Mouse (Mus musculus) ES-E14 (cell line): ENCODE measurements around the gene Ivd. TPM values are rescaled to one million over a fixed set of nuclear protein-coding genes. Genes with fewer than 3 reads are reported as not detected.

Experiments used
- DNase-seq: peaks from one replicate; pipeline ENCODE4 v3.0.0-alpha.2; 2013; ENCODE audit warnings: low read depth, low spot score
- H3K27ac ChIP-seq: 2 replicates; pipeline ENCODE4 v1.5.1; 2012; ENCODE audit warnings: low read depth, mild to moderate bottlenecking, low read length, moderate library complexity, mixed read lengths; ENCODE audit not compliant: poor library complexity, insufficient read depth, severe bottlenecking
- H3K36me3 ChIP-seq: 2 replicates; pipeline ENCODE4 v1.6.1; 2012; ENCODE audit warnings: mild to moderate bottlenecking, low read length, moderate library complexity, mixed read lengths; ENCODE audit not compliant: control insufficient read depth, poor library complexity, insufficient read depth, severe bottlenecking
- H3K4me1 ChIP-seq, 2 experiments: fragments of 150-350 bp in 1 of 2; sonication (generic) in 1 of 2; 2 replicates each; pipeline ENCODE4 v1.6.1; 2012; ENCODE audit warnings: low read length in 2 of 2, mild to moderate bottlenecking in 1 of 2, mixed read lengths in 1 of 2; ENCODE audit not compliant: control insufficient read depth in 2 of 2, insufficient read depth in 2 of 2, poor library complexity in 1 of 2
- H3K4me3 ChIP-seq, 2 experiments: fragments of 150-350 bp in 1 of 2; sonication (generic) in 1 of 2; 2 replicates each; pipeline ENCODE4 v1.5.1; 2012; ENCODE audit warnings: low read length in 2 of 2, low read depth in 1 of 2, mild to moderate bottlenecking in 1 of 2, mixed read lengths in 1 of 2; ENCODE audit not compliant: insufficient read depth in 1 of 2, poor library complexity in 1 of 2, severe bottlenecking in 1 of 2
- H3K9ac ChIP-seq: 2 replicates; pipeline ENCODE4 v1.6.1; 2012; ENCODE audit warnings: low read depth, mild to moderate bottlenecking, low read length, mixed read lengths; ENCODE audit not compliant: poor library complexity, insufficient read depth, severe bottlenecking
- H3K9me3 ChIP-seq: fragments of 150-350 bp; sonication (generic); 2 replicates; pipeline ENCODE4 v1.6.1; 2012; ENCODE audit warnings: low read depth, mild to moderate bottlenecking, low read length; ENCODE audit not compliant: control insufficient read depth, insufficient read depth
- CHD2 ChIP-seq: IDR thresholded peaks from 2 replicates; pipeline ENCODE4 v1.6.1; 2014; ENCODE audit warnings: mild to moderate bottlenecking, low read depth, low read length, inconsistent platforms
- HCFC1 ChIP-seq: IDR thresholded peaks from 2 replicates; pipeline ENCODE4 v1.6.1; 2012; ENCODE audit warnings: low read length, inconsistent platforms, borderline replicate concordance; ENCODE audit not compliant: insufficient read depth
- MAFK ChIP-seq: IDR thresholded peaks from 2 replicates; pipeline ENCODE4 v1.6.1; 2014; ENCODE audit warnings: mild to moderate bottlenecking, low read depth, low read length, inconsistent platforms; ENCODE audit not compliant: insufficient read depth
- ZC3H11A ChIP-seq: IDR thresholded peaks from 2 replicates; pipeline ENCODE4 v1.6.1; 2012; ENCODE audit warnings: low read depth, mild to moderate bottlenecking, inconsistent platforms, low read length, borderline replicate concordance
- ZNF384 ChIP-seq: IDR thresholded peaks from 2 replicates; pipeline ENCODE4 v1.6.1; 2012; ENCODE audit warnings: low read depth, low read length, inconsistent platforms
- in situ Hi-C, 2 experiments: fragments of 600-800 bp; cut with MboI; formaldehyde crosslinking; loops; one replicate each; pipeline ENCODE4 v1.15.1; 2025; ENCODE audit warnings: low sequenced_read_pairs in 2 of 2, inconsistent platforms in 1 of 2; ENCODE audit not compliant: unreplicated experiment in 2 of 2
- total RNA-seq: library from RNA; depleted of rRNA; stranded (reverse); fragments of 300-350 nt; gene quantifications from 2 replicates; pipeline ENCODE4 v1.2.3, GENCODE M21; 2012; rRNA removed

The Ivd gene
- total RNA-seq, 1 experiment, result 19.6 TPM

DNA sequence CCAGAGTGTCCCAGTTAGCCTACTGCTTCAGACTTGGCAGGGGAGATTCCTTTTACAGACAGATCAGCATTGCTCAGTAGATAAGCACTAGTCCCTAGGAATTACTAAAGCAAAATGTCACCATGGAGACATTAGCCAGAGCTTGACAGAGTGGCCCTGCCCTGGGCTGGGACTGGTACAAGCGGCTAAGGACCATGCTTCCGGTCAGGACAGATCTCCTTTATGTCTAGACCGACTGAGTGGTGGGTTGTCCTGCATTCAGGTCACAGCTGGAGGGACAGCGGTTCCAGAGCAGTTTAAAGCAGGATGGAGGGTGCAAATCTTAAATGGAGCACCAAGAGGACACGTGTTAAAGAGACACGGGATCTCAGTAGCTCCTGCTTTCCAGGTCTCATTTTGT is 64.2 kb downstream of the Ivd start:
- TF ChIP-seq MAFK (no peak), HCFC1 (no peak), ZC3H11A (no peak), CHD2 (no peak), ZNF384 (no peak)
- no peak for DNase-seq
- Histone ChIP-seq H3K27ac (no peak overlapping the region), H3K4me1 (peaks cover 2 to 3% of the 10 kb centered on the region in 2 experiments; a peak in 1 of 4 replicates), H3K9ac (no peak overlapping the region), H3K4me3 (peak overlapping the region; percentile 72 to 80; a peak in 3 of 4 replicates), H3K36me3 (peaks cover 10% of the 10 kb centered on the region; the same call in 1 of the 2 replicates), H3K9me3 (no peaks in the 10 kb centered on the region)
- in situ Hi-C loops, result no loop called here

DNA sequence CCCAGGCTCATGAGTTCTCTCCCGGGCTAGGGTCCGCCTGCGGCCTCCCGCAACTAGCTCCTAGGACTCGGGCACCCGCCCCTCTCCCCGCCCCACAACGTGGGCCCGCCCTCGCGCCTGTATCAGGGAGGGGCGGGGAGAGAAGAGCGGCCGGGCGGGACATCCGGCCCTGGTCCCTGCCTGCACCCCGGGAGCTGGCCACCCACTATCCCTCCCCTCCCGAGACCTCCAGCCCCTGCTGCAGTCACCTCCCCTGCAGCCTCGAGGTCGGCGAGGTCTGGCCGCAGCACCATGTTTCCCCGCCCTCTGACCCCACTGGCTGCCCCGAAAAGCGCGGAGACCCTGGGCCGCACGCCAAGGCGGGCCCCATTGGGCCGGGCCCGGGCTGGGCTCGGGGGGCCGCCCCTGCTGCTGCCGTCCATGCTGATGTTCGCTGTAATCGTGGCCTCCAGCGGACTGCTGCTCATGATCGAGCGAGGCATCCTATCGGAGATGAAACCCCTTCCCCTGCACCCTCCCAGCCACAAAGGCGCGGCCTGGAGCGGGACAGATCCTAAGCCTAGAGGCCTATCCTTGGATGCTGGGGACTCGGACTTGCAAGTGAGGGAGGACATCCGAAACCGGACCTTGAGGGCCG is 64.7 kb downstream of the Ivd start, which contains the start of gene Chst14:
Chst14 (plus strand) TSS at position 136 of the 637 bp plus-strand sequence.
- Histone ChIP-seq H3K36me3 (peaks cover 8% of the 10 kb centered on the region; the same call in 1 of the 2 replicates), H3K9ac (peak within 1 kb of the TSS; percentile 62), H3K4me3 (peak within 1 kb of the TSS; percentile 72 to 80), H3K4me1 (peaks cover 2 to 3% of the 10 kb centered on the region in 2 experiments; a peak in 1 of 4 replicates), H3K27ac (no peak within 1 kb of the TSS), H3K9me3 (no peaks in the 10 kb centered on the region)
- no peak for TF ChIP-seq HCFC1
- no peak for TF ChIP-seq CHD2
- TF ChIP-seq ZNF384, result no peak
- TF ChIP-seq MAFK, result no peak
- no peak for TF ChIP-seq ZC3H11A
- DNase-seq, result peak; percentile 40
- in situ Hi-C loops, result no loop called here

DNA sequence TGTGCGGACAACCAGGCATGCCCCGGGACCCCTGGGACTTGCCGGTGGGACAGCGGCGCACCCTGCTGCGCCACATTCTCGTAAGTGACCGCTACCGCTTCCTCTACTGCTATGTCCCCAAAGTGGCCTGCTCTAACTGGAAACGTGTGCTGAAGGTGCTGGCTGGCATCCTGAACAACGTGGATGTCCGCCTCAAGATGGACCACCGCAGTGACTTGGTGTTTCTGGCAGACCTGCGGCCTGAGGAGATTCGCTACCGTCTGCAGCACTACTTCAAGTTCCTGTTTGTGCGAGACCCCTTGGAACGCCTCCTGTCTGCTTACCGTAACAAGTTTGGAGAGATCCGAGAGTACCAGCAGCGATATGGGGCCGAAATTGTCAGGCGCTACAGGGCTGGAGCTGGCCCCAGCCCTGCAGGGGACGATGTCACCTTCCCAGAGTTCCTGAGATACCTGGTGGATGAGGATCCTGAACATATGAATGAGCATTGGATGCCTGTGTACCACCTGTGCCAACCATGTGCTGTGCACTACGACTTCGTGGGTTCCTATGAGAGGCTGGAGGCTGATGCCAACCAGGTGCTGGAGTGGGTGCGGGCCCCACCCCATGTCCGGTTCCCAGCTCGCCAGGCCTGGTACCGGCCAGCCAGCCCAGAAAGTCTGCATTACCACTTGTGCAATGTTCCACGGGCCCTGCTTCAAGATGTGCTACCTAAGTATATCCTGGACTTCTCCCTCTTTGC is 65.4 kb downstream of the Ivd start:
- H3K4me1 ChIP-seq, result peaks cover 2 to 3% of the 10 kb centered on the region in 2 experiments; a peak in 1 of 4 replicates
- peaks cover 7% of the 10 kb centered on the region; the same call in 1 of the 2 replicates for H3K36me3 ChIP-seq
- H3K9ac ChIP-seq, result peak overlapping the region; percentile 62
- no peaks in the 10 kb centered on the region for H3K9me3 ChIP-seq
- H3K27ac ChIP-seq, result no peak overlapping the region
- DNase-seq, result no peak
- no peak for TF ChIP-seq ZNF384
- TF ChIP-seq ZC3H11A, result no peak
- no peak for TF ChIP-seq MAFK
- TF ChIP-seq CHD2, result no peak
- TF ChIP-seq HCFC1, result no peak
- in situ Hi-C loops, result no loop called here
- H3K4me3 ChIP-seq, result peak overlapping the region; percentile 72 to 80

Other genes with a start within 250 kb of the Ivd start
- 0.85 and 3.1 TPM in 2 replicates for gene Pak6, start 198.7 kb upstream of the Ivd start, total RNA-seq
- gene Ankrd63, start 158.0 kb upstream of the Ivd start, total RNA-seq, result 0.05 TPM in 1 of 2 replicates, not detected in the other
- 0.09 TPM in 1 of 2 replicates, not detected in the other for gene Plcb2, start 133.5 kb upstream of the Ivd start, total RNA-seq
- gene Inafm2, start 116.2 kb upstream of the Ivd start, total RNA-seq, result 2.2 and 2.7 TPM in 2 replicates
- gene Ccdc9b, start 99.3 kb upstream of the Ivd start, total RNA-seq, result 1.1 and 3.1 TPM in 2 replicates
- not detected in 2 replicates for gene Phgr1, start 89.2 kb upstream of the Ivd start, total RNA-seq
- 0.21 and 0.31 TPM in 2 replicates for gene Disp2, start 82.2 kb upstream of the Ivd start, total RNA-seq
- 36.5 and 43.4 TPM in 2 replicates for gene Knstrn, start 48.0 kb upstream of the Ivd start, total RNA-seq
- 6.0 and 7.7 TPM in 2 replicates for gene Bahd1, start 38.4 kb downstream of the Ivd start, total RNA-seq
- gene Chst14, start 64.5 kb downstream of the Ivd start, total RNA-seq, result 6.1 and 8.3 TPM in 2 replicates
- gene Ccdc32, start 167.4 kb downstream of the Ivd start, total RNA-seq, result 5.2 and 6.3 TPM in 2 replicates
- 20.8 and 23.4 TPM in 2 replicates for gene Rpusd2, start 172.8 kb downstream of the Ivd start, total RNA-seq
- gene Knl1, start 185.2 kb downstream of the Ivd start, total RNA-seq, result 25.5 and 31.4 TPM in 2 replicates